Mouse (Mus musculus): ENCODE results near the gene Gab2. TPM values are rescaled to one million over a fixed set of nuclear protein-coding genes. Genes with fewer than 3 reads are reported as not detected.
A peak's percentile ranks its signal among the peaks of the same experiment; 100 is the strongest.

Gab2 gene
- polyA plus RNA-seq (2012; rRNA removed): 5.7 and 6.2 TPM in 2 replicates

DNA sequence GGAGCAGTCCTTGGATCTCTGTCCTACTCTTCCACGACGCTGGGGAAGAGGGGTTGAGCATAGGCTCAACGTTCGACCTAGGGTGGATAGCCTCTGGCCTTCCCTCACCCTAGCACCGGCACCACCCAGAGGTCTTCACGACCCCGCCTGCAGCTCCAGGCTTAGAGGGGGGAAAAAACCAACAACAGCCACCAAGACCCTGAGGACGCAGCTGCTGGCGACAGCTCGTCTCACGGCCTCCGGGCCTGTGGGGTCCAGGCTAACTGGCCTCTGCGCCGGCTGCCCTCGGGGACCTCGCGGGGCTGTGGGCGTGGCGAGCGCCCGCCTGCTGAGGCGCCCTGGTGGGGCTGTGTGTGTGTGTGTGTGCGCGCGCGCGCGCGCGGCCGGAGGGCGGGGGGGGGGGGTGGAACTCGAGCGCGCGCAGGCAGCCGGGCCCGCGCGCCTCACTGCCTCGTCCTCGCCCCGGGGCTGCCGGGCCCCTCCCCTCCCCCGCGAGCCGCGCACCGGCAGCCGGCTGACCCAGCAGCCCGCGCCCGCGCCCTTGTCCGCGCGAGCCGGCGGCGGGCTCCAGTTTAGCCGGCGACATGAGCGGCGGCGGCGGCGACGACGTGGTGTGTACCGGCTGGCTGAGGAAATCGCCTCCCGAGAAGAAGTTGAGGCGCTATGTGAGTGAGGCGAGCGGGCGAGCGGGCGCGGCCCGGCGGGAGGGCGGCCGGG lies at the start of gene Gab2:
Gene Gab2 (plus strand): TSS at position 345 of the 717 bp plus-strand sequence.
- Histone ChIP-seq H3K36me3 (ENCODE audit: control insufficient read depth, insufficient read depth, low read length) (no peaks in the 10 kb centered on the region), H3K27me3 (ENCODE audit: control insufficient read depth, insufficient read depth, low read length) (peaks cover 8% of the 10 kb centered on the region), H3K27ac (ENCODE audit: control insufficient read depth, insufficient read depth, low read length) (no peak within 1 kb of the TSS), H3K4me3 (ENCODE audit: control insufficient read depth, insufficient read depth, low read length) (peak within 1 kb of the TSS; percentile 73), H3K4me1 (replicated peaks; ENCODE audit: control insufficient read depth, insufficient read depth, low read length) (peaks cover 14% of the 10 kb centered on the region)
- TF ChIP-seq POLR2A (IDR thresholded peaks at IDR 0.05; ENCODE audit: control insufficient read depth, extremely low read depth, insufficient read depth, low read length, poor library complexity) (no peak), CTCF (IDR thresholded peaks at IDR 0.05; ENCODE audit: borderline replicate concordance, control insufficient read depth, extremely low read depth, insufficient read depth, low read length, poor library complexity) (no peak)
- DNase-seq: peak; percentile 48
- WGBS: 1% methylated on average over 59 of the region's 83 CpGs

DNA sequence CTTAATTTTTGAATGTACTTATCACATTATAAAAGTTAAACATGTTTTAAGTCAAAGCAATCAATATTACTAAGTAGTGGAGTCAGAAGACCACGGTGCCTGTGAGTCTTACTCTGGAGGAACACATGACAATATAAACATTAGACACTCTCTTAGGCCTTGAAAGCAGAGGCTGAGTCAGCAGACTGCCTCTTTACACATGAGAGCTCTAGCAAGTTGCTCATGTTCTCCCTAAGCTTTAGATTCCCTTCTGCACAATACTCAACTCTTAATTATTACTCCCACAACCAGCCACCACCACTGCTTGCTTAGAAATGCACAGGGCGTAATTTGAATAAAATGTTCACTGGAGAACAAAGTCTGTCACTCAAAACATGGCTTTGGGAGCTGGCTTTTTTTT lies 49.0 kb upstream of the Gab2 start:
- no peak overlapping the region for H3K4me3 ChIP-seq (ENCODE audit: control insufficient read depth, insufficient read depth, low read length)
- H3K36me3 ChIP-seq (ENCODE audit: control insufficient read depth, insufficient read depth, low read length): no peaks in the 10 kb centered on the region
- H3K4me1 ChIP-seq (replicated peaks; ENCODE audit: control insufficient read depth, insufficient read depth, low read length): no peaks in the 10 kb centered on the region
- TF ChIP-seq POLR2A (IDR thresholded peaks at IDR 0.05; ENCODE audit: control insufficient read depth, extremely low read depth, insufficient read depth, low read length, poor library complexity) (no peak), CTCF (IDR thresholded peaks at IDR 0.05; ENCODE audit: borderline replicate concordance, control insufficient read depth, extremely low read depth, insufficient read depth, low read length, poor library complexity) (no peak)
- no peaks in the 10 kb centered on the region for H3K27me3 ChIP-seq (ENCODE audit: control insufficient read depth, insufficient read depth, low read length)
- WGBS: 97% methylated on average over 2 of the region's 2 CpGs
- DNase-seq: no peak
- H3K27ac ChIP-seq (ENCODE audit: control insufficient read depth, insufficient read depth, low read length): no peak overlapping the region

DNA sequence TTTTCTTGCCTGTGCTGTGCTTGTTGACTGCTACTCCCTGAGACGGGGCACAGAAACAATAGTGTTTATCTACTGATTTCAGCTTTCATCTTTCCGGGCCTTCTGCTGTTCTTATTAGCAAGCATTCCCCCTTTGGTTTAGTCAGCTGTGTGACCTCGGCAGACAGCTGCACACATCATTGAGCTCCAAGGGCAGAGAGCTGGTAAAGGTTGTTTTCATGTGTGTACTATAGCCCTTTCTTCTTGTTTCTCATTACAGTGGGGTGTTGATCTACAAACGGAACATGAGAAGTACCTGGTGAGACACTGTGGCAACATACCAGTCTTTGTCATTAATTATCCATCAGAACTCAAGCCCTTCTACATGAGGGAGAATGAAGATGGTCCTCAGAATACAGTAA lies 41.7 kb upstream of the Gab2 start:
- Histone ChIP-seq H3K36me3 (ENCODE audit: control insufficient read depth, insufficient read depth, low read length) (no peaks in the 10 kb centered on the region), H3K27ac (ENCODE audit: control insufficient read depth, insufficient read depth, low read length) (no peak overlapping the region), H3K4me1 (replicated peaks; ENCODE audit: control insufficient read depth, insufficient read depth, low read length) (0 out of 2 replicates have a peak, but pooled peaks cover 2% of the 10 kb centered on the region), H3K27me3 (ENCODE audit: control insufficient read depth, insufficient read depth, low read length) (no peaks in the 10 kb centered on the region), H3K4me3 (ENCODE audit: control insufficient read depth, insufficient read depth, low read length) (no peak overlapping the region)
- no peak for TF ChIP-seq POLR2A (IDR thresholded peaks at IDR 0.05; ENCODE audit: control insufficient read depth, extremely low read depth, insufficient read depth, low read length, poor library complexity)
- TF ChIP-seq CTCF (IDR thresholded peaks at IDR 0.05; ENCODE audit: borderline replicate concordance, control insufficient read depth, extremely low read depth, insufficient read depth, low read length, poor library complexity): no peak
- no peak for DNase-seq
- WGBS: 77% methylated on average over 4 of the region's 4 CpGs

DNA sequence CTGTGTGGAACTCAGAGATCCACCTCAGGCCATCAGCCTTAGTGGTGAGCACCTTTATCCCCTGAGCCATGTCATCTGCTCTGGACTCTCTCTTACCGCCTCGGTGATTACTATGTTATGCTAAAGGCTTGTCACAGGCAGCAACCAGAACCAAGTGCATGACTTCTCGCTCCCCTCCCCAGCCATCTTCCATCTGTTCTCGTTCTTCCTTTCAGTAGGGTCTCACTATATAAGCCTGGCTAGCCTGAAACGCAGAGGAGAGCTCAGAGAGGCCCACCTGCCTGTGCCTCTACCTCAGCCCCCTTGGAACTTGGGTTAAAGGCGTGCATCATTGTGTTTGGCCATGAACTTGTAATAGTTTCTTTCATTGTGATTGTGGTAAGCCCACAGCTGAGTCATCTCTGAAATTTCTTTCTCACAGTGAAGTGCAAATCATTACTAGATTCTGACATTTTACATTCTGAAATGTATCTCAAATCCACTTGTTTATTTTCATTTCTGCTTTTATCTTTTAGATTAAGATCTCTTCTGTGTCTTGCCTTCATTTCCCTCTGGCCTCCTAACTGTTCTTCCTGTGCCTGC lies 39.4 kb upstream of the Gab2 start:
- Histone ChIP-seq H3K27ac (ENCODE audit: control insufficient read depth, insufficient read depth, low read length) (no peak overlapping the region), H3K36me3 (ENCODE audit: control insufficient read depth, insufficient read depth, low read length) (no peaks in the 10 kb centered on the region), H3K27me3 (ENCODE audit: control insufficient read depth, insufficient read depth, low read length) (no peaks in the 10 kb centered on the region), H3K4me3 (ENCODE audit: control insufficient read depth, insufficient read depth, low read length) (no peak overlapping the region), H3K4me1 (replicated peaks; ENCODE audit: control insufficient read depth, insufficient read depth, low read length) (0 out of 2 replicates have a peak, but pooled peaks cover 2% of the 10 kb centered on the region)
- 89% methylated on average over 6 of the region's 6 CpGs for WGBS
- no peak for TF ChIP-seq CTCF (IDR thresholded peaks at IDR 0.05; ENCODE audit: borderline replicate concordance, control insufficient read depth, extremely low read depth, insufficient read depth, low read length, poor library complexity)
- TF ChIP-seq POLR2A (IDR thresholded peaks at IDR 0.05; ENCODE audit: control insufficient read depth, extremely low read depth, insufficient read depth, low read length, poor library complexity): no peak
- DNase-seq: no peak

DNA sequence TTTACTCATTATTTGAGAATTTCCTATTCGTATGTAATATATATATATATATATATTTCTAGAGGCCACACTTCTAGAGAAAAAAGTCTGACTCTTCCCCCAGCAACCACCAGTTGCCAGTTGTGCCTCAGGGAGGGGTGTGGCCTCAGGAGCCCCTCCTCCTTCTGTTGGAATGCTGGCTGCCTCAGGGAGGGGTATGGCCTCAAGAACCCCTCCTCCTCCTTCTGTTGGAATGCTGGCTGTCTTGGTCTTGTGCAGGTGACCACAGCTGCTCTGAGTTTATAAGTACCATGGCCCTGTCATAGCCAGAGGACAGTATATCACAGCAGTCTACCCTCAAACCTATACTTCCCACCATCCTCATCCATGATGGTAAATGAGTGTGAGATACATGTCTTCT lies 38.4 kb upstream of the Gab2 start:
- no peak for DNase-seq
- Histone ChIP-seq H3K36me3 (ENCODE audit: control insufficient read depth, insufficient read depth, low read length) (no peaks in the 10 kb centered on the region), H3K4me3 (ENCODE audit: control insufficient read depth, insufficient read depth, low read length) (no peak overlapping the region), H3K4me1 (replicated peaks; ENCODE audit: control insufficient read depth, insufficient read depth, low read length) (0 out of 2 replicates have a peak, but pooled peaks cover 2% of the 10 kb centered on the region), H3K27me3 (ENCODE audit: control insufficient read depth, insufficient read depth, low read length) (no peaks in the 10 kb centered on the region), H3K27ac (ENCODE audit: control insufficient read depth, insufficient read depth, low read length) (no peak overlapping the region)
- WGBS: 98% methylated on average over 1 of the region's 1 CpGs
- TF ChIP-seq CTCF (IDR thresholded peaks at IDR 0.05; ENCODE audit: borderline replicate concordance, control insufficient read depth, extremely low read depth, insufficient read depth, low read length, poor library complexity): no peak
- no peak for TF ChIP-seq POLR2A (IDR thresholded peaks at IDR 0.05; ENCODE audit: control insufficient read depth, extremely low read depth, insufficient read depth, low read length, poor library complexity)

DNA sequence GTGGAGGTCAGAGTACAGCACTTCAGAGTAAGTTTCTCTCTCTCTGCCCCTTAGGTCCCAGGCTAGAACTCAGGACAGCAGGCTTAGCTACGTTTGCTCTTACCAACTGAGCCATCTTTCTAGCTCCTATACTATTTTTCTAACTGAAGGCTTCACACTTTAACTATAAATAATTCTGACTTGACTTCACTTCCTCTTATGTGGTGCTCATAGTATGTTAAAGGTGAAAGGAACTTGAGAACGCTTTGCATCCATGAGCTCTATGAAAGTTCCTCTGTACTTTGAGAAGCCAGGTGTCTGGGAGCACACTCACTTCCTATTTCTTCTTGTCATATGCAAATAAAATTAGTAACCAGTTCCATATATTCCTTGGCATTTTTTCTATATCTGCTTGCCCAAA lies 20.4 kb upstream of the Gab2 start:
- Histone ChIP-seq H3K36me3 (ENCODE audit: control insufficient read depth, insufficient read depth, low read length) (no peaks in the 10 kb centered on the region), H3K27ac (ENCODE audit: control insufficient read depth, insufficient read depth, low read length) (no peak overlapping the region), H3K27me3 (ENCODE audit: control insufficient read depth, insufficient read depth, low read length) (no peaks in the 10 kb centered on the region), H3K4me1 (replicated peaks; ENCODE audit: control insufficient read depth, insufficient read depth, low read length) (no peaks in the 10 kb centered on the region), H3K4me3 (ENCODE audit: control insufficient read depth, insufficient read depth, low read length) (no peak overlapping the region)
- DNase-seq: no peak
- TF ChIP-seq CTCF (IDR thresholded peaks at IDR 0.05; ENCODE audit: borderline replicate concordance, control insufficient read depth, extremely low read depth, insufficient read depth, low read length, poor library complexity): no peak
- TF ChIP-seq POLR2A (IDR thresholded peaks at IDR 0.05; ENCODE audit: control insufficient read depth, extremely low read depth, insufficient read depth, low read length, poor library complexity): no peak
- 82% methylated on average over 2 of the region's 2 CpGs for WGBS
